ENCODE assay signal across 8 mouse cellular contexts in genomic region chr5:124341753-124342339, GRCm38 (mm10). TPM values are rescaled to one million over a fixed set of nuclear protein-coding genes. Genes with fewer than 3 reads are reported as not detected.
DNase-seq lines count a peak whose midpoint lies in the region; ATAC-seq and TF ChIP-seq lines count a peak whose summit lies in the region.
"Not testable (repeated sequence)": the region's sequence is repeated elsewhere in the genome, so short reads cannot be mapped to it uniquely, and the experiment has no call there.

No protein-coding gene starts in this region.

- H3K4me2 ChIP-seq in forebrain, embryonic 11.5 days (ENCODE audit: low read depth, low read length, severe bottlenecking); heart, embryonic 12.5 days; liver, postnatal 0 days (ENCODE audit: low read depth, low read length); midbrain, embryonic 15.5 days: not testable (repeated sequence)

- DNase-seq in 3134 (ENCODE audit: extremely low read depth, insufficient read length, low spot score), result peak; percentile 68
- DNase-seq in adrenal gland, postnatal 10 days, result peak; percentile 49
- not testable (repeated sequence) for DNase-seq in forebrain, embryonic 11.5 days (ENCODE audit: low spot score); liver, postnatal 0 days
- DNase-seq in kidney, postnatal 10 days, result peak; percentile 52
- peak; percentile 61 for DNase-seq in testis, postnatal 10 days (ENCODE audit: low spot score)

- peaks cover 11% of the 10 kb centered on the region for H3K36me3 ChIP-seq in forebrain, embryonic 11.5 days (ENCODE audit: control insufficient read depth, insufficient read depth, low read length)
- peaks cover 37% of the 10 kb centered on the region for H3K36me3 ChIP-seq in heart, embryonic 12.5 days
- H3K36me3 ChIP-seq in liver, postnatal 0 days (replicated peaks; ENCODE audit: insufficient read depth, low read length), result peaks cover 16% of the 10 kb centered on the region
- H3K36me3 ChIP-seq in midbrain, embryonic 15.5 days (replicated peaks), result not testable (repeated sequence)

- TF ChIP-seq CTCF in liver, postnatal 0 days (IDR thresholded peaks at IDR 0.05; ENCODE audit: low read depth), result 0 out of 2 replicates have a peak, but pooled peaks have one; percentile 25

- H3K9ac ChIP-seq in forebrain, embryonic 11.5 days (ENCODE audit: low read length); heart, embryonic 12.5 days; liver, postnatal 0 days (replicated peaks); midbrain, embryonic 15.5 days: not testable (repeated sequence)

- 0 out of 2 replicates have a peak, but pooled peaks have one; percentile 44 for ATAC-seq in forebrain, embryonic 11.5 days (replicated peaks; ENCODE audit: low FRiP score)
- ATAC-seq in heart, embryonic 12.5 days (ENCODE audit: insufficient number of reproducible peaks, low FRiP score), result peak; percentile 37; the same call in 1 of the 2 replicates
- ATAC-seq in liver, postnatal 0 days, result not testable (repeated sequence)
- ATAC-seq in midbrain, embryonic 15.5 days (replicated peaks), result 0 out of 2 replicates have a peak, but pooled peaks have one; percentile 45

- TF ChIP-seq EP300 in liver, postnatal 0 days (IDR thresholded peaks at IDR 0.05; ENCODE audit: low read depth), result not testable (repeated sequence)

- not testable (repeated sequence) for H3K9me3 ChIP-seq in forebrain, embryonic 11.5 days (ENCODE audit: control insufficient read depth, low read length); heart, embryonic 12.5 days (replicated peaks); liver, postnatal 0 days (ENCODE audit: low read length); midbrain, embryonic 15.5 days

- not testable (repeated sequence) for H3K4me1 ChIP-seq in forebrain, embryonic 11.5 days (replicated peaks; ENCODE audit: control insufficient read depth, insufficient read depth, low read length); liver, postnatal 0 days (ENCODE audit: insufficient read depth); midbrain, embryonic 15.5 days
- peaks cover 40% of the 10 kb centered on the region for H3K4me1 ChIP-seq in heart, embryonic 12.5 days (replicated peaks)

- not testable (repeated sequence) for H3K4me3 ChIP-seq in forebrain, embryonic 11.5 days (ENCODE audit: low read depth, low read length); heart, embryonic 12.5 days; liver, postnatal 0 days (ENCODE audit: low read depth, low read length); midbrain, embryonic 15.5 days

- not testable (repeated sequence) for H3K27ac ChIP-seq in forebrain, embryonic 11.5 days (ENCODE audit: low read depth, low read length); heart, embryonic 12.5 days (ENCODE audit: poor library complexity, severe bottlenecking); liver, postnatal 0 days (ENCODE audit: low read depth); midbrain, embryonic 15.5 days

- not testable (repeated sequence) for H3K27me3 ChIP-seq in forebrain, embryonic 11.5 days (ENCODE audit: control insufficient read depth, insufficient read depth, low read length); heart, embryonic 12.5 days (replicated peaks); liver, postnatal 0 days (ENCODE audit: insufficient read depth, low read length); midbrain, embryonic 15.5 days (replicated peaks)

- WGBS in forebrain, embryonic 11.5 days, result 71% methylated on average over 6 of the region's 6 CpGs
- WGBS in heart, embryonic 12.5 days, result 69% methylated on average over 6 of the region's 6 CpGs
- WGBS in liver, postnatal 0 days (ENCODE audit: insufficient replicate concordance), result 72% methylated on average over 6 of the region's 6 CpGs
- WGBS in midbrain, embryonic 15.5 days, result 72% methylated on average over 6 of the region's 6 CpGs

RNA-seq across cellular contexts. Expression of gene 2810006K23Rik, which starts 14.0 kb away (rescaled TPM):
- 10 to 100 TPM; 11.9 to 15.0 TPM for total RNA-seq in adrenal gland, postnatal 10 days (2021)
- 17.9 and 20.2 TPM in 2 replicates for polyA plus RNA-seq in forebrain, embryonic 11.5 days (2014; fragmentation: Nextera tagmentation; extraction: Ambion mirVana)
- polyA plus RNA-seq in heart, embryonic 12.5 days (2016; fragmentation: Nextera tagmentation; extraction: Ambion mirVana), result 18.2 and 19.4 TPM in 2 replicates
- 4.5 and 4.9 TPM in 2 replicates for polyA plus RNA-seq in liver, postnatal 0 days (2015; fragmentation: Nextera tagmentation; extraction: Ambion mirVana)
- polyA plus RNA-seq in midbrain, embryonic 15.5 days (2015; fragmentation: Nextera tagmentation; extraction: Ambion mirVana), result 13.6 and 14.6 TPM in 2 replicates

RNA-seq across cellular contexts. Expression of gene Mphosph9, which starts 14.1 kb away (rescaled TPM):
- total RNA-seq in adrenal gland, postnatal 10 days (2021), result 10 to 100 TPM in 1 of 2 experiments, 1 to 10 TPM in 1; 6.1 to 10.1 TPM
- polyA plus RNA-seq in forebrain, embryonic 11.5 days (2014; fragmentation: Nextera tagmentation; extraction: Ambion mirVana), result 21.2 and 22.2 TPM in 2 replicates
- polyA plus RNA-seq in heart, embryonic 12.5 days (2016; fragmentation: Nextera tagmentation; extraction: Ambion mirVana), result 13.4 and 14.8 TPM in 2 replicates
- 2.6 and 3.0 TPM in 2 replicates for polyA plus RNA-seq in liver, postnatal 0 days (2015; fragmentation: Nextera tagmentation; extraction: Ambion mirVana)
- polyA plus RNA-seq in midbrain, embryonic 15.5 days (2015; fragmentation: Nextera tagmentation; extraction: Ambion mirVana), result 14.2 and 14.8 TPM in 2 replicates

RNA-seq across cellular contexts. Expression of gene Cdk2ap1, which starts 21.0 kb away (rescaled TPM):
- total RNA-seq in adrenal gland, postnatal 10 days (2021), result 100 to 1,000 TPM; 152 to 162 TPM
- 310 and 367 TPM in 2 replicates for polyA plus RNA-seq in forebrain, embryonic 11.5 days (2014; fragmentation: Nextera tagmentation; extraction: Ambion mirVana)
- polyA plus RNA-seq in heart, embryonic 12.5 days (2016; fragmentation: Nextera tagmentation; extraction: Ambion mirVana), result 61.2 and 69.9 TPM in 2 replicates
- 31.7 and 44.7 TPM in 2 replicates for polyA plus RNA-seq in liver, postnatal 0 days (2015; fragmentation: Nextera tagmentation; extraction: Ambion mirVana)
- polyA plus RNA-seq in midbrain, embryonic 15.5 days (2015; fragmentation: Nextera tagmentation; extraction: Ambion mirVana), result 89.3 and 127 TPM in 2 replicates
